Mouse (Mus musculus) olfactory bulb, adult 2 months (tissue): ENCODE measurements around the gene Lce3f.

ENCODE experiments used
- CTCF ChIP-seq: fragments of 200-500 bp; IDR thresholded peaks from 2 replicates; pipeline ENCODE4 v1.5.1; 2012; ENCODE audit warnings: low read depth, mild to moderate bottlenecking, low read length, moderate library complexity; ENCODE audit not compliant: insufficient read depth
- POLR2A ChIP-seq: fragments of 200-500 bp; IDR thresholded peaks from 2 replicates; pipeline ENCODE4 v1.6.1; 2012; ENCODE audit warnings: mild to moderate bottlenecking, low read depth, low read length, moderate library complexity; ENCODE audit not compliant: insufficient read depth

GRCm38 (mm10) chr3:93023411-93024184, 31.6 kb downstream of the Lce3f start:
- TF ChIP-seq CTCF (no peak), POLR2A (no peak)
